Mouse (Mus musculus) midbrain, postnatal 0 days (tissue): ENCODE data around the gene Cenpi. TPM values are rescaled to one million over a fixed set of nuclear protein-coding genes. Genes with fewer than 3 reads are reported as not detected.

Experiments used
- ATAC-seq: fragments of 200-750 bp; cut with Nextera tagmentation; 2 replicates; pipeline ENCODE4 v1.8.0; 2017; ENCODE audit warnings: moderate number of reproducible peaks, mild to moderate bottlenecking, moderate TSS enrichment, moderate library complexity; ENCODE audit not compliant: low FRiP score
- DNase-seq: peaks from one replicate; pipeline ENCODE4 v3.0.0-alpha.2; 2015; ENCODE audit warnings: low spot score
- H3K27ac ChIP-seq: fragments of 300-500 bp; sonication (generic); 2 replicates; pipeline ENCODE4 v1.5.1; 2014; ENCODE audit warnings: low read depth, mild to moderate bottlenecking, low read length, mixed read lengths
- H3K27me3 ChIP-seq: fragments of 300-500 bp; sonication (generic); 2 replicates; pipeline ENCODE4 v1.6.1; 2014; ENCODE audit warnings: low read length, control low read depth, mixed read lengths; ENCODE audit not compliant: insufficient read depth
- H3K36me3 ChIP-seq: fragments of 300-500 bp; sonication (generic); 2 replicates; pipeline ENCODE4 v1.6.1; 2014; ENCODE audit warnings: low read length, control low read depth, mixed read lengths; ENCODE audit not compliant: insufficient read depth
- H3K4me1 ChIP-seq: fragments of 300-500 bp; sonication (generic); 2 replicates; pipeline ENCODE4 v1.6.1; 2014; ENCODE audit warnings: mild to moderate bottlenecking, control low read depth, antibody characterized with exemption, low read length, mixed read lengths; ENCODE audit not compliant: insufficient read depth
- H3K4me2 ChIP-seq: fragments of 300-500 bp; sonication (generic); 2 replicates; pipeline ENCODE4 v1.6.1; 2014; ENCODE audit warnings: low read depth, mild to moderate bottlenecking, low read length, mixed read lengths; ENCODE audit not compliant: poor library complexity, severe bottlenecking
- H3K4me3 ChIP-seq: fragments of 300-500 bp; sonication (generic); 2 replicates; pipeline ENCODE4 v1.5.1; 2014; ENCODE audit warnings: low read depth, mild to moderate bottlenecking, low read length, moderate library complexity
- H3K9ac ChIP-seq: fragments of 300-500 bp; sonication (generic); replicated peaks from 2 replicates; pipeline ENCODE4 v1.6.1; 2014; ENCODE audit warnings: mild to moderate bottlenecking, low read length, moderate library complexity, mixed read lengths; ENCODE audit not compliant: poor library complexity, severe bottlenecking
- H3K9me3 ChIP-seq: fragments of 300-500 bp; sonication (generic); 2 replicates; pipeline ENCODE4 v1.6.1; 2016; ENCODE audit warnings: low read length, control low read depth
- CTCF ChIP-seq: IDR thresholded peaks from 2 replicates; pipeline ENCODE4 v1.5.1; 2016; ENCODE audit warnings: antibody characterized with exemption, mild to moderate bottlenecking
- WGBS: fragments of 180-500 bp; shearing (Covaris S2); extraction: QIAGEN DNeasy Blood & Tissue Kit; methylation state at CpG from one replicate; pipeline ENCODE4 v1.1.7; 2014; 5-methylcytosine and 5-hydroxymethylcytosine counted together
- polyA plus RNA-seq: library from polyadenylated mRNA; unstranded; fragments of >200 nt; fragmentation: Nextera tagmentation; extraction: Ambion mirVana; gene quantifications from 2 replicates; pipeline ENCODE4 v1.2.1, GENCODE M21; 2015
- total RNA-seq: library from RNA; depleted of rRNA; stranded (reverse); fragments of >200 nt; gene quantifications from 2 replicates; pipeline ENCODE4 v1.2.3, GENCODE M21; 2014

Gene Cenpi
- total and polyA plus RNA-seq, 2 experiments from 2014 or later, result 2.8 to 3.8 TPM

GRCm38 (mm10) chrX:134285102-134285501, 22.8 kb upstream of the Cenpi start:
- no peak for ATAC-seq
- TF ChIP-seq CTCF, result no peak
- Histone ChIP-seq H3K36me3 (no peaks in the 10 kb centered on the region), H3K27ac (no peak overlapping the region), H3K9ac (no peak overlapping the region), H3K9me3 (no peaks in the 10 kb centered on the region), H3K27me3 (no peaks in the 10 kb centered on the region), H3K4me1 (no peaks in the 10 kb centered on the region), H3K4me3 (no peak overlapping the region), H3K4me2 (no peak overlapping the region)
- peak; percentile 39 for DNase-seq
- 58% methylated on average over 2 of the region's 2 CpGs for WGBS

GRCm38 (mm10) chrX:134285791-134286190, 22.1 kb upstream of the Cenpi start:
- DNase-seq (no peak), ATAC-seq (no peak)
- Histone ChIP-seq H3K9me3 (no peaks in the 10 kb centered on the region), H3K4me2 (no peak overlapping the region), H3K9ac (no peak overlapping the region), H3K36me3 (no peaks in the 10 kb centered on the region), H3K4me3 (no peak overlapping the region), H3K27ac (no peak overlapping the region), H3K27me3 (no peaks in the 10 kb centered on the region), H3K4me1 (no peaks in the 10 kb centered on the region)
- WGBS, result 36% methylated on average over 4 of the region's 4 CpGs
- TF ChIP-seq CTCF, result no peak

- Histone ChIP-seq H3K4me3 (no peak overlapping the region), H3K27me3 (no peaks in the 10 kb centered on the region), H3K4me1 (no peaks in the 10 kb centered on the region), H3K27ac (no peak overlapping the region), H3K9me3 (no peaks in the 10 kb centered on the region), H3K9ac (no peak overlapping the region), H3K36me3 (no peaks in the 10 kb centered on the region), H3K4me2 (no peak overlapping the region)
- ATAC-seq, result no peak
- TF ChIP-seq CTCF, result no peak
- no peak for DNase-seq
- 90% methylated on average over 2 of the region's 2 CpGs for WGBS
These were observed 20.6 kb upstream of the Cenpi start for GRCm38 (mm10) chrX:134287305-134287704.

GRCm38 (mm10) chrX:134296301-134296700, 11.6 kb upstream of the Cenpi start:
- WGBS, result 28% methylated on average over 9 of the region's 9 CpGs
- TF ChIP-seq CTCF, result no peak
- peak; percentile 59; the same call in 1 of the 2 replicates for ATAC-seq
- Histone ChIP-seq H3K4me1 (no peaks in the 10 kb centered on the region), H3K4me2 (peak overlapping the region; percentile 53), H3K4me3 (peak overlapping the region; percentile 50), H3K9me3 (no peaks in the 10 kb centered on the region), H3K36me3 (no peaks in the 10 kb centered on the region), H3K9ac (peak overlapping the region; percentile 64), H3K27me3 (no peaks in the 10 kb centered on the region), H3K27ac (peak overlapping the region; percentile 68)
- peak; percentile 15 for DNase-seq

- WGBS, result 32% methylated on average over 7 of the region's 7 CpGs
- Histone ChIP-seq H3K4me3 (peak overlapping the region; percentile 50), H3K4me2 (peak overlapping the region; percentile 53), H3K9ac (peak overlapping the region; percentile 64), H3K36me3 (no peaks in the 10 kb centered on the region), H3K4me1 (no peaks in the 10 kb centered on the region), H3K27me3 (no peaks in the 10 kb centered on the region), H3K9me3 (no peaks in the 10 kb centered on the region), H3K27ac (peak overlapping the region; percentile 68)
- ATAC-seq (peak; percentile 68), DNase-seq (no peak)
- no peak for TF ChIP-seq CTCF
These were observed 11.1 kb upstream of the Cenpi start for GRCm38 (mm10) chrX:134296737-134297136.

GRCm38 (mm10) chrX:134297195-134297594, 10.7 kb upstream of the Cenpi start:
- Histone ChIP-seq H3K9ac (peak overlapping the region; percentile 64), H3K4me2 (peak overlapping the region; percentile 53), H3K36me3 (no peaks in the 10 kb centered on the region), H3K4me1 (no peaks in the 10 kb centered on the region), H3K27ac (peak overlapping the region; percentile 68), H3K27me3 (no peaks in the 10 kb centered on the region), H3K4me3 (peak overlapping the region; percentile 50), H3K9me3 (no peaks in the 10 kb centered on the region)
- WGBS, result 35% methylated on average over 4 of the region's 4 CpGs
- peak; percentile 19 for DNase-seq
- ATAC-seq, result 0 out of 2 replicates have a peak, but pooled peaks have one; percentile 12
- no peak for TF ChIP-seq CTCF
